Mouse (Mus musculus): ENCODE measurements at regions not wholly inside any gene's neighbourhood (a gene's known extent, or its start where the extent isn't known, plus 50 kb on each side); places are given as distances from the start of the nearest gene placed in this dataset.

- TF ChIP-seq CTCF (IDR thresholded peaks at IDR 0.05) (peak; percentile 49), POLR2A (IDR thresholded peaks at IDR 0.05; ENCODE audit: insufficient read depth, low read depth, low read length) (no peak)
Measured at GRCm38 (mm10) chr1:55890511-55891151, 484.9 kb downstream of the Plcl1 start.
